Mouse (Mus musculus): Measurements from ENCODE around the gene Phlda2. TPM values are rescaled to one million over a fixed set of nuclear protein-coding genes. Genes with fewer than 3 reads are reported as not detected.

The Phlda2 gene
- total and polyA plus RNA-seq, 2 experiments from 2014 or later, result not detected

- 0 out of 2 replicates have a peak, but pooled peaks have one; percentile 14 for ATAC-seq (ENCODE audit: insufficient read depth, low read depth)
- WGBS, result 2% methylated on average over 55 of the region's 55 CpGs
- peak; percentile 26 for DNase-seq (ENCODE audit: low spot score)
- TF ChIP-seq CTCF (IDR thresholded peaks at IDR 0.05; ENCODE audit: low read depth) (no peak), EP300 (IDR thresholded peaks at IDR 0.05; ENCODE audit: low read depth) (no peak)
- H3K36me3 ChIP-seq (replicated peaks; ENCODE audit: control insufficient read depth, insufficient read depth, low read length), result no peaks in the 10 kb centered on the region
- H3K4me3 ChIP-seq (ENCODE audit: low read depth, low read length), result peak overlapping the region; percentile 58
- 0 out of 2 replicates have a peak overlapping the region, but pooled peaks have one; percentile 26 for H3K9ac ChIP-seq (replicated peaks; ENCODE audit: low read depth, low read length)
- peaks cover 46% of the 10 kb centered on the region for H3K27me3 ChIP-seq (ENCODE audit: control insufficient read depth, insufficient read depth, low read length)
- no peak overlapping the region for H3K27ac ChIP-seq (ENCODE audit: low read depth)
- H3K9me3 ChIP-seq (replicated peaks; ENCODE audit: control insufficient read depth, low read length), result no peaks in the 10 kb centered on the region
- H3K4me2 ChIP-seq (ENCODE audit: low read depth, low read length), result peak overlapping the region; percentile 89
- H3K4me1 ChIP-seq (ENCODE audit: control insufficient read depth, insufficient read depth), result peaks cover 10% of the 10 kb centered on the region; the same call in 1 of the 2 replicates
These were observed 1.1 kb downstream of the Phlda2 start for GRCm38 (mm10) chr7:143501643-143502417.

GRCm38 (mm10) chr7:143500912-143501311 lies 2.0 kb downstream of the Phlda2 start:
- Histone ChIP-seq H3K4me3 (ENCODE audit: low read depth, low read length) (no peak overlapping the region), H3K27me3 (ENCODE audit: control insufficient read depth, insufficient read depth, low read length) (peaks cover 46% of the 10 kb centered on the region), H3K9ac (replicated peaks; ENCODE audit: low read depth, low read length) (no peak overlapping the region), H3K4me2 (ENCODE audit: low read depth, low read length) (no peak overlapping the region), H3K36me3 (replicated peaks; ENCODE audit: control insufficient read depth, insufficient read depth, low read length) (no peaks in the 10 kb centered on the region), H3K9me3 (replicated peaks; ENCODE audit: control insufficient read depth, low read length) (no peaks in the 10 kb centered on the region), H3K27ac (ENCODE audit: low read depth) (no peak overlapping the region), H3K4me1 (ENCODE audit: control insufficient read depth, insufficient read depth) (peaks cover 10% of the 10 kb centered on the region; the same call in 1 of the 2 replicates)
- TF ChIP-seq EP300 (IDR thresholded peaks at IDR 0.05; ENCODE audit: low read depth) (no peak), CTCF (IDR thresholded peaks at IDR 0.05; ENCODE audit: low read depth) (no peak)
- 64% methylated on average over 2 of the region's 2 CpGs for WGBS
- DNase-seq (ENCODE audit: low spot score) (no peak), ATAC-seq (ENCODE audit: insufficient read depth, low read depth) (no peak)

- Histone ChIP-seq H3K4me3 (ENCODE audit: low read depth, low read length) (no peak overlapping the region), H3K9ac (replicated peaks; ENCODE audit: low read depth, low read length) (no peak overlapping the region), H3K4me1 (ENCODE audit: control insufficient read depth, insufficient read depth) (peaks cover 10% of the 10 kb centered on the region; the same call in 1 of the 2 replicates), H3K36me3 (replicated peaks; ENCODE audit: control insufficient read depth, insufficient read depth, low read length) (no peaks in the 10 kb centered on the region), H3K27me3 (ENCODE audit: control insufficient read depth, insufficient read depth, low read length) (peaks cover 40% of the 10 kb centered on the region), H3K27ac (ENCODE audit: low read depth) (no peak overlapping the region), H3K9me3 (replicated peaks; ENCODE audit: control insufficient read depth, low read length) (no peaks in the 10 kb centered on the region), H3K4me2 (ENCODE audit: low read depth, low read length) (no peak overlapping the region)
- no peak for ATAC-seq (ENCODE audit: insufficient read depth, low read depth)
- DNase-seq (ENCODE audit: low spot score), result no peak
- WGBS, result 90% methylated on average over 4 of the region's 4 CpGs
- TF ChIP-seq CTCF (IDR thresholded peaks at IDR 0.05; ENCODE audit: low read depth), result no peak
- no peak for TF ChIP-seq EP300 (IDR thresholded peaks at IDR 0.05; ENCODE audit: low read depth)
These were observed 4.4 kb downstream of the Phlda2 start for GRCm38 (mm10) chr7:143498584-143498983.

GRCm38 (mm10) chr7:143495104-143495961 lies 7.6 kb downstream of the Phlda2 start:
- no peak for TF ChIP-seq CTCF (IDR thresholded peaks at IDR 0.05; ENCODE audit: low read depth)
- no peak overlapping the region for H3K9ac ChIP-seq (replicated peaks; ENCODE audit: low read depth, low read length)
- H3K4me2 ChIP-seq (ENCODE audit: low read depth, low read length), result no peak overlapping the region
- no peak overlapping the region for H3K4me3 ChIP-seq (ENCODE audit: low read depth, low read length)
- peaks cover 13% of the 10 kb centered on the region for H3K27me3 ChIP-seq (ENCODE audit: control insufficient read depth, insufficient read depth, low read length)
- H3K9me3 ChIP-seq (replicated peaks; ENCODE audit: control insufficient read depth, low read length), result no peaks in the 10 kb centered on the region
- 64% methylated on average over 8 of the region's 8 CpGs for WGBS
- H3K4me1 ChIP-seq (ENCODE audit: control insufficient read depth, insufficient read depth), result no peaks in the 10 kb centered on the region
- DNase-seq (ENCODE audit: low spot score) (no peak), ATAC-seq (ENCODE audit: insufficient read depth, low read depth) (no peak)
- H3K36me3 ChIP-seq (replicated peaks; ENCODE audit: control insufficient read depth, insufficient read depth, low read length), result no peaks in the 10 kb centered on the region
- H3K27ac ChIP-seq (ENCODE audit: low read depth), result no peak overlapping the region

GRCm38 (mm10) chr7:143493616-143494126 lies 9.3 kb downstream of the Phlda2 start:
- Histone ChIP-seq H3K27ac (ENCODE audit: low read depth) (no peak overlapping the region), H3K9me3 (replicated peaks; ENCODE audit: control insufficient read depth, low read length) (no peaks in the 10 kb centered on the region), H3K9ac (replicated peaks; ENCODE audit: low read depth, low read length) (no peak overlapping the region), H3K27me3 (ENCODE audit: control insufficient read depth, insufficient read depth, low read length) (0 out of 2 replicates have a peak, but pooled peaks cover 9% of the 10 kb centered on the region), H3K4me1 (ENCODE audit: control insufficient read depth, insufficient read depth) (no peaks in the 10 kb centered on the region), H3K36me3 (replicated peaks; ENCODE audit: control insufficient read depth, insufficient read depth, low read length) (no peaks in the 10 kb centered on the region), H3K4me3 (ENCODE audit: low read depth, low read length) (no peak overlapping the region), H3K4me2 (ENCODE audit: low read depth, low read length) (no peak overlapping the region)
- WGBS, result 72% methylated on average over 6 of the region's 6 CpGs
- no peak for TF ChIP-seq EP300 (IDR thresholded peaks at IDR 0.05; ENCODE audit: low read depth)
- no peak for DNase-seq (ENCODE audit: low spot score)
- ATAC-seq (ENCODE audit: insufficient read depth, low read depth), result no peak
